Mouse (Mus musculus): ENCODE results near the gene Phb.
"Not testable (repeated sequence)": the region's sequence is repeated elsewhere in the genome, so short reads cannot be mapped to it uniquely, and the experiment has no call there.

The Phb gene

GRCm38 (mm10) chr11:95650001-95650400, 16.8 kb upstream of the Phb start:
- DNase-seq (ENCODE audit: extremely low spot score, low spot score): no peak

GRCm38 (mm10) chr11:95650981-95651380, 15.8 kb upstream of the Phb start:
- DNase-seq (ENCODE audit: extremely low spot score, low spot score): no peak

DNA sequence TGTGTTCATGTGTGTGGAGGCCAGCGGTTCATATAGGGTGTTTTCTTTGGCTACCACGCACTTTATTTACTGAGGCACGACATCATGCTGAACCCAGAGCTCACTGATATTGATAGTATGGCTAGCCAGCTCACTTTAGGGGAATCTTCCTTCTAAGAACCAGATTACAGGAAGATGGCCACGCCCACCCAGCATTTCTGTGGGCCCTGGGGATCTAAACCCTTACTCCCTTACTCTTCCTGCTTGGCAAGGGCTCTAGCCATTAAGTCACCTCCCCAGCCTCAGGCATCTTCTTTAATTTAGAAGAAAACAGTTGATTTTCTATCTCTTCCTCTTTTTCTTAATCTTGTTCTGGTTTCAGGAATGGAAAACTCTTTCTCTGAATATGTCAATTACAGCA, 9.3 kb upstream of the Phb start:
- no peak for DNase-seq (ENCODE audit: extremely low spot score, low spot score)

DNA sequence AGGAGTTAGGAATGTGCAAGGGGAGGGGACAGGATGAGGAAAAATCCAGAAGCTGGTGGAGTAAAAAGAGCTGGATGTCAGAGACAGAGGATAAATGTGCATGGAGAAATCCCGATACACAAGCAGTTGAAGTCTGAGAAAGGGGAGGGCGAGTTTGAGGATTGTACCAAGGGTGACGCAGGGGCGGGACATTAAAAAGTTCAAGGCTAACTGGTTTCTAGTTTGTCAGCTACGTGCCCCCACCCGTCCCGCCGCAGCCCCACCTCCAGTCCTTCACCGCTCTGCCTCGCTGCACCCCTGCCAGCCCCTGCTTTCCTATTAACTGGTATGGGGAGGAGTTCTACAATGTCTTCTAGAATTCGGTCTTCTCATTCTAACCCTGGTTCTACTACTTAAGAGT, 420 bp downstream of the Phb start:
- DNase-seq (ENCODE audit: extremely low spot score, low spot score): no peak

- DNase-seq (ENCODE audit: extremely low spot score, low spot score): not testable (repeated sequence)
These were observed 1.3 kb downstream of the Phb start for GRCm38 (mm10) chr11:95668086-95668485.

- DNase-seq (ENCODE audit: extremely low spot score, low spot score): no peak
These were observed 8.7 kb downstream of the Phb start for GRCm38 (mm10) chr11:95675498-95675897.

DNA sequence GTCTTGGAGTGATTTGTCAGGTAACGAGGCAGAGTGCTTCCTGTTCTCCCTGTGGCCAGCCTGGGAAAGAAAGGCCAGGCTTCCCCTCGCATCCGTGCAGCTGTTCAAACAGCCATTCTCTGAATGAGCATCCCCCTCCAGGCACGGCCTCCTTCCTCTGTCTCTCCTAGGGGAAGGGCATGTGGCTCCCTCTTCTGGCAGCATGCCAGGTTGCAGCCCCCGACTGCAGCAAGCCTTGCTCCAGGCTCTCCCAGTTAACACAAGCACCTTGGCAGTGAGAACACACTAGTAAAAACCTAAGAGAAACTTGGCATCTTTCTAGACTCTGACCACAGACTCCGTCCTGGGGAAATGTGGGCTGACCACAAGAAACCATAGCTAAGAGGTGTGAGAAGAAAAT, 9.6 kb downstream of the Phb start:
- peak; percentile 86 for DNase-seq (ENCODE audit: extremely low spot score, low spot score)

DNA sequence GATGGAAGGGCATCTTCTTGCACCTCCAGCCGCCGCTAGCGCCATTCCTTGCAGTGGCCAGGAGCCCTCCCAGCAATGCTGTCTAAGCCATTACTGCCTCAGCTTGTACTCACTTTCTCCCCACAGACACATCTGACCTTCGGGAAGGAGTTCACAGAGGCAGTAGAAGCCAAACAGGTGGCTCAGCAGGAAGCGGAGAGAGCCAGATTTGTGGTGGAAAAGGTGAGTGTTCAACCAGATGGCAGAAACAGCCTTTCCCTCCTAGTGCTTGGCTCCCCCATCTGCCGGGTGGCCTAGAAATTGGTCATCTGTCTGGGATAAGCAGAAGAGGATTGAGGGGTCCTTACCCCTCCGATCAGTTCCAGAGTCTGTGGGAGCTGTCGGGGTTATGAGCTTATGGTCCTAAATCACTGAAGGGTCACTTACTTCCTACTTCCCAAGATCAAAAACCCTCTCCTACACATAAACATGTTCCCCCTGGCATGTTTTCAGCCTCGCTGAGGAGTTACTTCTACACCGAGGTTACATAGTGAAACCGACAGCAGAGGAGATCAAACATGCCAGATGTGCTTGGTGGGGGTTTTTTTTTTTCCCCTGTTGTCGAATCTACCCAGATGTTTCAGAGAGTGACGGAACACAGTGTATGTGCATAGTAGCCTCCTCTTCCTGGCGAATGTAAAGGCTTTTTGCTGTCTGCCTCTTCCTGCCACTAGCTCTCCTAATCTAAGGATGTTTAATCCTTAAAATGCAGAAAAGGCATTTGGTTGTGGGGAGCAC, 11.4 kb downstream of the Phb start:
- DNase-seq (ENCODE audit: extremely low spot score, low spot score): no peak

DNA sequence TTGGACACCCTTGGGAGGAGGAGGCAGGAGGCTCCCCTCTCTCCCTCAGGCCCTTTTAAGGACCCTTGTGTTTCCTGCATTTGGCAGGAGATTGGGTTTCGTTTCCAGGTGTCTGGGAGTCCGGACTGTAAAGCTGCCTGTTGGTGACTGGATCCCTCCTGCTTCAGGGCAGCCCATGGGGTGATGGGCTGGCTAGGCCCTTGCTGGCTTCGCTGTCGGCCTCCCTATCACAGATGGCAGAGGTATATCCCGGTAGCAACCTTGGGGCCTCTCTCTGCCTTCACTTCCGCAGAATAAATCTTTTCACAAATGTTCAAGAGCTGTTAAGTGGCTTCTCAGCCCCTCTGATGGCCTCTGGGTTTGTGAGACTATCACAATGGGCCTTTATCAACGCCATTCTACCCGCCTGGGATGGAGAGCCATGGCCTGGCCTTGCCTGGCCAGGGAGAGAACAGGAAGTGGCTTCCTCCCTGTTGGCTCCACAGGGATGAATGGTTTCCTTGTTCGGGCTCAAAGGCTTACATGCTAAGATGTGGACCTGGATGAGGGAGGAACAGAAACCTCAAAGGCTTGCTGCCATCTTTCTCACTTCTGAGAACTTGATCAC, 15.3 kb downstream of the Phb start:
- DNase-seq (ENCODE audit: extremely low spot score, low spot score): peak; percentile 30

DNA sequence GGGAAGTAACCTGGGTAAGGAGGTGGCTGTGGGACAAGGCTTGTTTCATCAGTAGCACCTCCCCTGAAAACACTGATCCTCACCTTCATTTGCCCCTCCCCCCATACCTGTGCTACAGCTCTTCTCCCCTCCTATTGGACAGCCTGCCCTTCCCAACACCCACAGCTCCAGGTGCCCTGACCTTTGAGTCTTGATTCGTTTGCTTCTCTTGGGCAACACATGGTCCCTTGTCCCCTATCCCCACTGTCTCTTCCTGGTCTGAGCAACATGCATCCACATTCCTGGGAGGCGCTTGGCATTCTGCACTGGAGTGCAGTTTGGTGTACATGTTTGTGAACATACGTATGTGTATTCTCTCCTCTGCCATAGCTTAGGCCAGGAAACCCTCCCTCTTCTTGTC, 16.2 kb downstream of the Phb start:
- DNase-seq (ENCODE audit: extremely low spot score, low spot score): no peak

- DNase-seq (ENCODE audit: extremely low spot score, low spot score): peak; percentile 80
These were observed 19.3 kb downstream of the Phb start for GRCm38 (mm10) chr11:95686031-95686430.

GRCm38 (mm10) chr11:95687084-95687656, 20.4 kb downstream of the Phb start:
- DNase-seq (ENCODE audit: extremely low spot score, low spot score): no peak

DNA sequence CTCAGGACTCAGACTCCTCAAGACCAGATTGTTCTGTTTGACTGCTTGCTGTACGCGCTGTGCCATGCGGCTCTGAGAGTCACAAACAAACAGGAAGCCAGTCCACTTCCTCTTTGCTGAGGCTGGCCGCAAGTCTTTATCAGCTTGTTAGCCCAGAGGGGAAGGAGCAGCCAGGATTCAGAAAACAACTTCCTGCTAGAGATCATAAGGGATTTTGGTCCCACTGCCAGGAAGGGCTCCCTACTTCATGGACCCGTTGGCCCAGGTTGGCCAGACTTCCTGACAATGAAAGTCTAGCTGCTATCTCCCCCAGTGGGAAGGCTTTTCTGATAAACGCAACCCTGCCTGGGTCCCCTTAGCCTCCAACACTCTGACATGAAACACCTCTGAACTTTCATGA, 21.8 kb downstream of the Phb start:
- DNase-seq (ENCODE audit: extremely low spot score, low spot score): no peak

DNA sequence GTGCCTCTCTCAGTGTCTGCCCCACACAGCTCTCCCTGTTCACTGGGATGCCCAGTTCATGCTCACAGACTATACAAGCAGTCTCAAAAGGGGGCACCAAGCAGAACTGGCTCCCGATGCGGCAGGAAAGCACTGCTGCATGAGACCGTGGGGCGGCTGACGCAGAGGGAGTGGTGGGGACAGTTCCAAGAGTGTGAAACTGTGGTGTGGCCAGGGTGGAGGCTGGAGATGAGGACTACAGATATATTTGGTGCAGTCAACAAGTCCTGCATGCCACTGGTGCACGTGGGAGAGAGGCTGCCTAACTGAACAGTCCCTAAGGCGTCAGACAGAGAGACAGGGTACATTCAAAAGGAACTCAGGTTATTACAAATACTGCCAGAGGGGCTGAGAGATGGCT, 22.2 kb downstream of the Phb start:
- DNase-seq (ENCODE audit: extremely low spot score, low spot score): no peak

GRCm38 (mm10) chr11:95689544-95689943, 22.8 kb downstream of the Phb start:
- no peak for DNase-seq (ENCODE audit: extremely low spot score, low spot score)

- DNase-seq (ENCODE audit: extremely low spot score, low spot score): no peak
These were observed 31.8 kb downstream of the Phb start for GRCm38 (mm10) chr11:95698541-95698940.

- no peak for DNase-seq (ENCODE audit: extremely low spot score, low spot score)
These were observed 34.3 kb downstream of the Phb start for GRCm38 (mm10) chr11:95700778-95701739.

GRCm38 (mm10) chr11:95704032-95704969, 37.5 kb downstream of the Phb start:
- no peak for DNase-seq (ENCODE audit: extremely low spot score, low spot score)

DNA sequence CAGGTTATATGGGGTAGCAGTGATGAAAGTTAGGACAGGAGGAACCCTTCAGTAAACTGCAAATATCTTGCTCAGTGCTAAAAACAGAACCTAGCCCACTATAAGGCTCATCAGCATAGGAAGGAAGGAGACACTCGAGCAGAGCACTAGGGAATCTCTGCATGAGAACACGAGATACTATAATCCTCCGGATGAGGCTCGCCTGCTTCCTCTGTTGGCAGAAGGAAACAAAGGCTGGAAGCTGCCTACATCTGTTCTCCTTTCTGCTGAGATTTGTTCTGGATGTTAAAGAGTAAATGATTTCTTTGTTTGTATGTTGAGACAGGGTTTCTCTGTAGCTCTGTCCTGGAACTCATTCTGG, 38.2 kb downstream of the Phb start:
- DNase-seq (ENCODE audit: extremely low spot score, low spot score): no peak

- DNase-seq (ENCODE audit: extremely low spot score, low spot score): no peak
These were observed 42.8 kb downstream of the Phb start for GRCm38 (mm10) chr11:95709534-95710040.

Measured in neural tube, embryonic 10.5 days (tissue).